Mouse (Mus musculus) lung, postnatal 25 days (tissue): ENCODE data around the gene Pp2d1.

Source experiments
- DNase-seq: peaks from one replicate; pipeline ENCODE4 v3.0.0; 2022; ENCODE audit warnings: low spot score

Gene Pp2d1

DNA sequence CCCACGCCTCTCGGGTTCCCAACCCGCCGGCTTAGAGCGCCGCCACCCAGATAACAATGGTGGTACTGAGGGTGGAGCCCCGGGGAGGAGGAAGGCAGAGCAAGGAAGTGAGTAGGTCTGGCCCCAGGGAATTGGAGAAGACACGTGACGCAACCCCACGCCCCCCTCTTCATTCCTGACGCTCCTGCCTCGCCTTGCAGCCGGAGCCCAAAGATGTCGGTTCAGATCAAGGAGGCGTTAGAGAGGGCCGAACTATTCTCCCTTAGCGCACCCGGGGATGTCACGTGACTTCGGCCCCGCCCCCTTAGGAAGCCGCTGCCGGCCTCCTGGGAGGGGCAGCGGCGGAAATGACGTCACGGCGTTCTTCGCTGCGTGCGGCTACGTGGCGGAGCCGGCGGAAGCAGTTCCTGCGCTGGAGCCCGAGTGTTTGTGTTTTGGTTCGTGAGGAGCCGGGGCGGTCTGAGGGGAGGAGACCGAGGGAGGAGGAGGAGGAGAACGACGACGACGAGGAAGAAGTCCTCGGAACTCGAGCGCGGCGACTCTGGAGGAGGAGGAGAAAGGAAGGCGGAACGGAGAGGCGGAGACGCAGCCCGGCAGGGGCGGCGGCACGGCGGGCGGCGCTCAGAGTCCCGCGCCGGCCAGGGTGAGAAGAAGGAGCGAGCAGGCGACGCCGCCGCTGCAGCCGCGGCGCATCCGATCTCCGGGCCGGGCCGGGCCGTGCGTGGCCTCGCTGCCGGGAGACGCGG, 60.2 kb downstream of the Pp2d1 start, which contains the start of gene Rab5a:
Rab5a (plus strand) TSS at position 377 of the 746 bp plus-strand sequence.
- peak; percentile 100 for DNase-seq

DNA sequence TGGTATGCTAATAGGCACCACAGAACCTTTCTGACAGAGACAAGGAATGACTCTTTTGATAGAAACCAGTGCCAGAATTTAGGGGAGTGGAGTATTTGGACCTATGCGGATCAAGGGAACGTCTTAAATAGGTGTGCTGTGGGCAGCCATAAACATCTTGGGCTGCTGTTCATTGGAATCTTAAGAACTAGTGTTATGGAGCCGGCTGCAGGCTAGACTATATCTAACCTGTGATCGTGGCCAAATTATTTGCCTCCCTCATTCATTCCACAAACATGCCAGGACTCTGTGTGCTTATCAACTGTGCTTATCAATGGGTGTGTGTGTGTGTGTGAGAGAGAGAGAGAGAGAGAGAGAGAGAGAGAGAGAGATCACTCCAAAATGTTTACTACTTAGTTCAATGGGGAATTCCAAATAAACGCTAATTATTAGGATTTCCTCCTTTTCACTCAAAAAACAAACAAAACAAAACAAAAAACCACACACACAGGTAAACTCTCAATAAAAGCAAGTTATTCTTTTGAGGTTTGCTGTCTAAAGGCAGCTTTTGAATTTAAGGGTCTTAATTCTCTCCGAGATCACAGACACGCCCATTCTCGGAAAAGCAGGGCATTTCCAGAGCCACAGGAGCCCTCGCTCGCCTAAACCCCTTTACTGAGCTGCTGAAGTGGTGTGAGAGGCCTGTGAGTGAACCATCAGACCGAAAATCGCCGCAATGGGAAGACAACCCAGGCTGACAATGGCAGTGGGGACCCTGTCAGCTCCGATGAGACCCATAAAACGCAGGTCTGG, 61.0 kb downstream of the Pp2d1 start:
- DNase-seq = peak; percentile 11

DNA sequence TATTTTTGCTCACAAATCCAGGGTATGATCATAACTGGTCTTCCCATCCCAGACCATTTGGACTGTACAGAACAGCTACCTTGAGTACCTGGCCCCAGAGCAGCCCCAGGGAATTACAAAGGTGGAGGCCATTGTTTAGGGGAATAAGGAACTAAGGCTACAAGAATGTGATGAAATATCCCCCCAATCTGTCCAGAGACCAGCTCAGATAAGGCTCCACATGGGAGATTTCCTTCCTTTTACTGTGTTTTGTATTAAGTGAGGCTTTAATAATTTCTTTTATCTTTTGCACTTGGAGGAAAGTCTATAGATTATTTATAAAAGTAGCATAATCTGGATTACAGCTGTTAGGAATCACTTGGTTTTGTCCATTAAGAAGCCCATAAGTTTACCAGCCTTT, 70.6 kb downstream of the Pp2d1 start:
- DNase-seq = no peak

DNA sequence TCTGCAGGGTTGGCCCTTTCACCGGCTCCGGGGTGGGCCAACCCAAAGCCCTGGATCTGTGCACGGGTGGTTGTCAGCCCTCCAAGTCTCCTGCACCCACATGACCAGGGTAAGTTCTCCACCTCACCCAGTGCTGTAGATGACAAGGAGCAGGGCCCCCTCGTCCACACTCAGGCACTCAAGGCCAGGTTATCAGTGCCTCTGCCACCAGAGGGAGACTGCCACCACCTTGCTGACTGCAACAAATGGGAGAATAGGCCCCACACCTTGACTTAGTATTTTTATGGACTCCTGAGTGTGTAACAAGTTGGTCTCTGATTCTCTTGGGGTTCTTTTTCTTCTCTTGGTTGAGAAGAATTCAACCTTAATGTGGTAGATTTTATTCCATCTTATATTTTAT, 73.7 kb downstream of the Pp2d1 start:
- peak; percentile 4 for DNase-seq

DNA sequence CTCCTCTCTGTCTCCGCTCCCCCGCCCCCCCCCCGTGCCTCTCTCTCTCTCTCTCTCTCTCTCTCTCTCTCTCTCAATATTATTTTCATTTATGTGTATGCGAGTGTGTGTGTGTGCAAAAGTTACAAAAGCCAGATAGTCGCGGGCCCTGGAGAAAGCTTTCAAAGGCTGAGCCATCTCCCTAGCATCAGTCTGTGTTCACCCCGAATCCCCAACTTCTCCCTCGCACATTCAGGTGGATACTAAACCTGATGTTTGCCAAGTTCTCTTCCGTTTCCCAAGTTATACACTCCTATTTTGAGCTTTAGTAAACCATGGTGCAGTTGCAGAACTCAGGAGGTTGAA, 75.8 kb downstream of the Pp2d1 start:
- DNase-seq = no peak

DNA sequence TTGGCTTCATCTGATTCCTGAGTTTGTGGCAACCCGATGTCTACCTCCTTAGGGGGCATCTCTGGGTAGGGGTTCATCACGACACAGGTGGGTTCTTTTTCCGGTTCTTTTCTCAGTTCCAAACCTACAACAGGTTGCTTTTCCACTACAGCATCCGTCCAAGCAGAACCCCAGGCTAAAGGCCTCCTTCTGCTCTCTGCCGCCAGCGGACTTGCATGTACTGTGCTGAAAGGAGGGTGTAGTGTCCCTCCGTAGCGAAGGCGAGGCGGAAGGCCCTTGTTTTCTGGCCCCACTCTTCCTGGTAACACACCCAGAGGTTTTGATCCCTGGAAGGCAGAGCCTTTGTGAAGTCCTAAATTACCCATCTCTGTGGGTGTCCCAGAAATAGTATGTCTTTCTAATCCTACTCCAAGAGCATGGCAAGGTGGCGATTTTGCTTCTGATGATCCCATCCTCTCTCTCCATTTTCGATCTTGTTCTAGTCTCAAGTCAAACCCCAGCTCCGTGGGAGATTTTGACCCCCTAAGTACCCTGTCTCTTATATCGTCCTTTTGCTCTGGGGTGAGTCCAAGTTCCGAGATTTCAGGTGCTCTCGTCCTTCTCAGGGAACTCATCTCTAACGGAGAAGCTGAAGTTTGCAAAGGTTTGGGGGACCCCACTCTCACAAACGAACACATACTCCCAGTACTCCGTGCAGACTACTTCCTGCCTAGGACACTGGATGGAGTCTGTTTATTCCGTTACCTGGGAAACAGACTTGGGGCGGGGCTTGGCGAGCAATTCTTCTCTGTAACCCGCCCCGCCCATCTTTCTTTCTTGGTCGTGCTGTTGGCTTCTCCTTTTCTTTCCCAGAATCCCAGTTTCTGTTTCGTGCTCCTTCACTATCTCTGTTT, 76.4 kb downstream of the Pp2d1 start, which contains the start of gene Efhb:
Efhb (minus strand) TSS at position 719 of the 893 bp plus-strand sequence.
- DNase-seq = peak; percentile 92
